Mouse (Mus musculus) embryonic fibroblast, embryonic 13.5 days (primary cell): ENCODE results near the gene H2afx.

Experiments used
- CTCF ChIP-seq: IDR thresholded peaks from 2 replicates; pipeline ENCODE4 v1.5.1; 2011; ENCODE audit warnings: mild to moderate bottlenecking, control low read depth, low read length, moderate library complexity, borderline replicate concordance; ENCODE audit not compliant: insufficient read depth
- POLR2A ChIP-seq: IDR thresholded peaks from 2 replicates; pipeline ENCODE4 v1.6.1; 2011; ENCODE audit warnings: low read depth, mild to moderate bottlenecking, control low read depth, low read length, moderate library complexity

DNA sequence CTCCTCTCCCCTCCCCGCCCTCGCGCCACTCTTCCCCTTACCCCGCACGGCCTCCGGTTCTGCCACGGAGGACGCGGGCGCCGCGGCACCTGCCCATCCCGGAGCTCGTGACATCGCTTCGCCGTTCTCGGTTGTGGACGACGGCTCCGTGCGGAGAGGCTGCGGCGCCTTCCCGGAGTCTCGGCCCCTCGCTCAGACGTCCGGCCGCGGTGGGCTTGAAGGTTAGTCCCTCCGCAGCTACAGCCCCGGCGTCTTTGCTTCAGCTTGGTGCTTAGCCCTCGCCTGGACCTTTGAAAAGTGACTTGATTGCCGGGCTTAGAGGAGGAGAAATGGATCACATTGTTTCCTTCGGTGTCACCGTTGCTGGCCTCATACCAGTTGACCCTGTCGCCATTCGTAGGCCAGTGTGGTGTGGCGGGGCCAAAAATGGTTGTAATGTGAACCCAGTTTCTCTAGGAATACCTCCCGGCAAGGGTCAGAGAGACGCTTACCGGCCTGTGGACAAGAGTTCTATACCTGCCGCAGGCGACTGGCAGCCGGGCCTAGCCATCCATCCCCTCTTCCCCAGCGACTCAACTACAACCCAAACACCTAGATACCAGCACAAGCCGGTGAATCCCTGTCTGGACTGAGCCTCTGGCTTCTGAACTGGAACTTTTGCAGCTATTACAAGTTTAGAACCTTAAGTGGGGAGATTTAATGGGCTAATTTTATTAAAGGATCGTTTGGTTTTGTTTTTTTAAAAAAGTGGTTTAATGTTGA lies 1.0 kb downstream of the H2afx start:
- TF ChIP-seq CTCF (no peak), POLR2A (peak; percentile 40; the same call in 1 of the 2 replicates)
